Mouse (Mus musculus) hindbrain, postnatal 0 days (tissue): ENCODE results near the gene Rbm42. TPM values are rescaled to one million over a fixed set of nuclear protein-coding genes. Genes with fewer than 3 reads are reported as not detected.
A peak's percentile ranks its signal among the peaks of the same experiment; 100 is the strongest.

Source experiments
- ATAC-seq: fragments of 200-750 bp; cut with Nextera tagmentation; 2 replicates; pipeline ENCODE4 v1.8.0; 2017; ENCODE audit warnings: mild to moderate bottlenecking, moderate TSS enrichment, moderate library complexity
- DNase-seq: peaks from one replicate; pipeline ENCODE4 v3.0.0-alpha.2; 2015; ENCODE audit warnings: low spot score
- H3K27ac ChIP-seq: fragments of 300-500 bp; sonication (generic); 2 replicates; pipeline ENCODE4 v1.5.1; 2014; ENCODE audit warnings: mild to moderate bottlenecking
- H3K27me3 ChIP-seq: fragments of 300-500 bp; sonication (generic); 2 replicates; pipeline ENCODE4 v1.6.1; 2014; ENCODE audit warnings: low read length, mixed read lengths; ENCODE audit not compliant: insufficient read depth
- H3K36me3 ChIP-seq: fragments of 300-500 bp; sonication (generic); 2 replicates; pipeline ENCODE4 v1.6.1; 2014; ENCODE audit warnings: low read length, mixed read lengths; ENCODE audit not compliant: insufficient read depth
- H3K4me1 ChIP-seq: fragments of 300-500 bp; sonication (generic); 2 replicates; pipeline ENCODE4 v1.6.1; 2014; ENCODE audit warnings: antibody characterized with exemption, low read length, mixed read lengths; ENCODE audit not compliant: insufficient read depth
- H3K4me2 ChIP-seq: fragments of 300-500 bp; sonication (generic); 2 replicates; pipeline ENCODE4 v1.6.1; 2014; ENCODE audit warnings: low read depth, mild to moderate bottlenecking, low read length, moderate library complexity, mixed read lengths
- H3K4me3 ChIP-seq: fragments of 300-500 bp; sonication (generic); 2 replicates; pipeline ENCODE4 v1.5.1; 2014; ENCODE audit warnings: low read length
- H3K9ac ChIP-seq: fragments of 300-500 bp; sonication (generic); replicated peaks from 2 replicates; pipeline ENCODE4 v1.6.1; 2014; ENCODE audit warnings: mild to moderate bottlenecking, low read length, moderate library complexity, mixed read lengths
- H3K9me3 ChIP-seq: fragments of 300-500 bp; sonication (generic); 2 replicates; pipeline ENCODE4 v1.6.1; 2016; ENCODE audit warnings: low read length, mixed read lengths
- CTCF ChIP-seq: IDR thresholded peaks from 2 replicates; pipeline ENCODE4 v1.5.1; 2016; ENCODE audit warnings: antibody characterized with exemption, control low read depth, low read depth
- WGBS: fragments of 180-500 bp; shearing (Covaris S2); extraction: QIAGEN DNeasy Blood & Tissue Kit; methylation state at CpG from one replicate; pipeline ENCODE4 v1.1.7; 2014; 5-methylcytosine and 5-hydroxymethylcytosine counted together
- polyA plus RNA-seq: library from polyadenylated mRNA; unstranded; fragments of >200 nt; fragmentation: Nextera tagmentation; extraction: Ambion mirVana; gene quantifications from 2 replicates; pipeline ENCODE4 v1.2.1, GENCODE M21; 2015
- total RNA-seq: library from RNA; depleted of rRNA; stranded (reverse); fragments of >200 nt; gene quantifications from 2 replicates; pipeline ENCODE4 v1.2.3, GENCODE M21; 2014; rRNA removed

Gene Rbm42
- total RNA-seq (162 and 169 TPM in 2 replicates), polyA plus RNA-seq (116 and 118 TPM in 2 replicates)

- no peaks in the 10 kb centered on the region for H3K27me3 ChIP-seq
- ATAC-seq (peak; percentile 100), DNase-seq (peak; percentile 99)
- H3K36me3 ChIP-seq, result peaks cover 37% of the 10 kb centered on the region
- no peaks in the 10 kb centered on the region for H3K9me3 ChIP-seq
- TF ChIP-seq CTCF, result no peak
- H3K27ac ChIP-seq, result peak within 1 kb of the TSS; percentile 86
- H3K4me2 ChIP-seq, result peak within 1 kb of the TSS; percentile 92
- peak within 1 kb of the TSS; percentile 98 for H3K4me3 ChIP-seq
- peak within 1 kb of the TSS; percentile 95 for H3K9ac ChIP-seq
- WGBS, result 1% methylated on average over 59 of the region's 59 CpGs
- H3K4me1 ChIP-seq, result no peaks in the 10 kb centered on the region
Measured at GRCm38 (mm10) chr7:30649591-30650540, at the start of gene Rbm42. Gene Rbm42, minus strand, starts transcription at chr7:30650317.

GRCm38 (mm10) chr7:30698589-30698988, 48.5 kb upstream of the Rbm42 start, which contains the start of gene 2200002J24Rik:
Gene 2200002J24Rik, plus strand, starts transcription at chr7:30698926.
- 40% methylated on average over 9 of the region's 9 CpGs for WGBS
- no peaks in the 10 kb centered on the region for H3K9me3 ChIP-seq
- no peaks in the 10 kb centered on the region for H3K36me3 ChIP-seq
- no peak within 1 kb of the TSS for H3K4me3 ChIP-seq
- ATAC-seq, result no peak
- no peak within 1 kb of the TSS for H3K9ac ChIP-seq
- no peak within 1 kb of the TSS for H3K4me2 ChIP-seq
- H3K27ac ChIP-seq, result no peak within 1 kb of the TSS
- DNase-seq, result peak; percentile 16
- no peaks in the 10 kb centered on the region for H3K4me1 ChIP-seq
- no peaks in the 10 kb centered on the region for H3K27me3 ChIP-seq
- TF ChIP-seq CTCF, result no peak

GRCm38 (mm10) chr7:30698101-30698500, 48.0 kb upstream of the Rbm42 start:
- no peak overlapping the region for H3K27ac ChIP-seq
- no peaks in the 10 kb centered on the region for H3K27me3 ChIP-seq
- DNase-seq (no peak), ATAC-seq (no peak)
- no peak overlapping the region for H3K4me2 ChIP-seq
- H3K36me3 ChIP-seq, result no peaks in the 10 kb centered on the region
- H3K9ac ChIP-seq, result no peak overlapping the region
- no peaks in the 10 kb centered on the region for H3K4me1 ChIP-seq
- no peaks in the 10 kb centered on the region for H3K9me3 ChIP-seq
- WGBS, result 62% methylated on average over 5 of the region's 5 CpGs
- no peak overlapping the region for H3K4me3 ChIP-seq
- no peak for TF ChIP-seq CTCF

GRCm38 (mm10) chr7:30688325-30688724, 38.2 kb upstream of the Rbm42 start:
- no peaks in the 10 kb centered on the region for H3K36me3 ChIP-seq
- no peaks in the 10 kb centered on the region for H3K9me3 ChIP-seq
- no peaks in the 10 kb centered on the region for H3K27me3 ChIP-seq
- no peak overlapping the region for H3K27ac ChIP-seq
- no peak overlapping the region for H3K4me3 ChIP-seq
- H3K4me2 ChIP-seq, result no peak overlapping the region
- ATAC-seq, result no peak
- H3K9ac ChIP-seq, result no peak overlapping the region
- H3K4me1 ChIP-seq, result no peaks in the 10 kb centered on the region
- TF ChIP-seq CTCF, result no peak
- no peak for DNase-seq
- 72% methylated on average over 6 of the region's 6 CpGs for WGBS

- DNase-seq (no peak), ATAC-seq (no peak)
- Histone ChIP-seq H3K4me2 (no peak overlapping the region), H3K36me3 (no peaks in the 10 kb centered on the region), H3K9me3 (no peaks in the 10 kb centered on the region), H3K27ac (no peak overlapping the region), H3K27me3 (no peaks in the 10 kb centered on the region), H3K4me1 (no peaks in the 10 kb centered on the region), H3K9ac (no peak overlapping the region), H3K4me3 (no peak overlapping the region)
- 81% methylated on average over 2 of the region's 2 CpGs for WGBS
- no peak for TF ChIP-seq CTCF
Measured at GRCm38 (mm10) chr7:30683425-30683824, 33.3 kb upstream of the Rbm42 start.

GRCm38 (mm10) chr7:30681897-30682296, 31.8 kb upstream of the Rbm42 start:
- Histone ChIP-seq H3K27ac (no peak overlapping the region), H3K36me3 (no peaks in the 10 kb centered on the region), H3K4me2 (no peak overlapping the region), H3K4me3 (no peak overlapping the region), H3K9ac (no peak overlapping the region), H3K4me1 (no peaks in the 10 kb centered on the region), H3K9me3 (no peaks in the 10 kb centered on the region), H3K27me3 (no peaks in the 10 kb centered on the region)
- ATAC-seq (no peak), DNase-seq (no peak)
- WGBS, result 60% methylated on average over 5 of the region's 5 CpGs
- no peak for TF ChIP-seq CTCF
